Mouse (Mus musculus) C2C12 (cell line): ENCODE measurements around the gene Rab5c. TPM values are rescaled to one million over a fixed set of nuclear protein-coding genes. Genes with fewer than 3 reads are reported as not detected.

ENCODE experiments used
- H3K27me3 ChIP-seq: one replicate; pipeline ENCODE4 v1.6.1; 2011; ENCODE audit not compliant: control insufficient read depth, insufficient read depth, insufficient read length
- H3K36me3 ChIP-seq: one replicate; pipeline ENCODE4 v1.6.1; 2011; ENCODE audit not compliant: control insufficient read depth, insufficient read depth
- H3K4me3 ChIP-seq: one replicate; pipeline ENCODE4 v1.5.1; 2011; ENCODE audit warnings: mild to moderate bottlenecking, control low read depth; ENCODE audit not compliant: poor library complexity, insufficient read depth, severe bottlenecking
- H3K79me2 ChIP-seq: one replicate; pipeline ENCODE4 v1.6.1; 2011; ENCODE audit not compliant: control insufficient read depth, insufficient read depth
- H3K79me3 ChIP-seq: one replicate; pipeline ENCODE4 v1.6.1; 2011; ENCODE audit warnings: low read depth, control low read depth
- H3ac ChIP-seq: one replicate; pipeline ENCODE3; 2011; ENCODE audit warnings: low read depth; ENCODE audit not compliant: control insufficient read depth, insufficient read length
- CEBPB ChIP-seq: IDR thresholded peaks from one replicate; pipeline ENCODE4 v1.6.1; 2011; ENCODE audit warnings: low read depth, mild to moderate bottlenecking, control low read depth, moderate library complexity
- CTCF ChIP-seq: IDR thresholded peaks from one replicate; pipeline ENCODE4 v1.5.1; 2011; ENCODE audit not compliant: control insufficient read depth, insufficient read depth, insufficient read length
- FOSL1 ChIP-seq: IDR thresholded peaks from one replicate; pipeline ENCODE4 v1.8.0; 2011; ENCODE audit warnings: mild to moderate bottlenecking, low read length; ENCODE audit not compliant: poor library complexity, insufficient read depth, severe bottlenecking
- MAX ChIP-seq: IDR thresholded peaks from one replicate; pipeline ENCODE4 v1.6.1; 2011; ENCODE audit warnings: mild to moderate bottlenecking, control low read depth
- MYOD1 ChIP-seq: IDR thresholded peaks from one replicate; pipeline ENCODE4 v1.6.1; 2011; ENCODE audit warnings: low read depth; ENCODE audit not compliant: control insufficient read depth, insufficient read length
- MYOG ChIP-seq: IDR thresholded peaks from one replicate; pipeline ENCODE4 v1.6.1; 2011; ENCODE audit not compliant: control insufficient read depth, insufficient read length; ENCODE audit errors: extremely low read depth
- USF1 ChIP-seq: IDR thresholded peaks from one replicate; pipeline ENCODE4 v1.6.1; 2011; ENCODE audit warnings: low read depth, mild to moderate bottlenecking, control low read depth, moderate library complexity
- polyA plus RNA-seq: library from polyadenylated mRNA; unstranded; fragments of >200 nt; fragmentation: generic; extraction: Trizol; gene quantifications from one replicate; pipeline ENCODE4 v1.2.1, GENCODE M21; 2012; ENCODE audit warnings: missing spikeins

Rab5c gene
- polyA plus RNA-seq, 1 experiment = 136 TPM

DNA sequence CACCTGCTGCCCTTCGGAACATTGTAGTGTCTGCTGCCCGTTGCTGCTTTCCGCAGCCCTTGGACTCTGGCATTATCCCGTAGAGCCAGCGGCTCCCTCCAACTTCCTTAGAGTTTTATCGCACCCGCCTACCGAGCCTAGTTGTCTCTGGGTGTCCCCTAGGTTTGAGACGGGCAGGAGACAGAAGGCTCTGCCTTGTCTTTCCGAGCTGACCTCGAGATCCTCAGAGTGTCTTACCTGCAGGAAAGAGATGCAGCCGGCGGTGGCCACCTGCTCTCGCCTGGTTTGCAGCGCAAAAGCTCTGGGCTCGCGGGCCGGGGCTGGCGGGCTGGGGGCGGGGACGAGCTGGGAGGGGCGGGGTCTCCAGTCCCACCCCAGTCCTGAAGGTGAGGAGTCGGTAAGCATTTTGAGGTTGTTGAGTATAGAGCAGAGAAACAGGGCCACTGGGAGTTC is 45.8 kb downstream of the Rab5c start, which contains the start of gene Zfp385c:
Gene Zfp385c (minus strand): TSS at position 292 of the 453 bp plus-strand sequence.
- Histone ChIP-seq H3K27me3 (no peaks in the 10 kb centered on the region), H3K79me3 (no peaks in the 10 kb centered on the region), H3K4me3 (no peak within 1 kb of the TSS), H3ac (no peak within 1 kb of the TSS), H3K36me3 (no peaks in the 10 kb centered on the region), H3K79me2 (no peaks in the 10 kb centered on the region)
- TF ChIP-seq MYOD1 = no peak
- TF ChIP-seq USF1 = no peak
- no peak for TF ChIP-seq FOSL1
- TF ChIP-seq CEBPB = no peak
- no peak for TF ChIP-seq MAX

- no peaks in the 10 kb centered on the region for H3K79me3 ChIP-seq
- H3ac ChIP-seq = no peak overlapping the region
- TF ChIP-seq USF1 = no peak
- TF ChIP-seq CTCF = no peak
- no peak for TF ChIP-seq MAX
- no peak for TF ChIP-seq MYOD1
- TF ChIP-seq FOSL1 = no peak
- TF ChIP-seq CEBPB = no peak
These were observed 47.6 kb downstream of the Rab5c start for GRCm38 (mm10) chr11:100690389-100690788.

GRCm38 (mm10) chr11:100688443-100688842 is 49.6 kb downstream of the Rab5c start:
- no peak overlapping the region for H3ac ChIP-seq
- TF ChIP-seq CTCF = no peak
- TF ChIP-seq CEBPB = no peak
- no peak for TF ChIP-seq MYOG
- no peak for TF ChIP-seq USF1
- no peak for TF ChIP-seq MYOD1
- TF ChIP-seq FOSL1 = no peak
- no peak for TF ChIP-seq MAX
- peaks cover 7% of the 10 kb centered on the region for H3K27me3 ChIP-seq
- H3K4me3 ChIP-seq = no peak overlapping the region
- H3K79me3 ChIP-seq = no peaks in the 10 kb centered on the region
- no peaks in the 10 kb centered on the region for H3K36me3 ChIP-seq
- H3K79me2 ChIP-seq = no peaks in the 10 kb centered on the region

More at GRCm38 (mm10) chr11:100690389-100690788, 47.6 kb downstream of the Rab5c start:
- no peaks in the 10 kb centered on the region for H3K79me2 ChIP-seq
- no peak overlapping the region for H3K4me3 ChIP-seq
- no peaks in the 10 kb centered on the region for H3K36me3 ChIP-seq
- H3K27me3 ChIP-seq = no peaks in the 10 kb centered on the region

GRCm38 (mm10) chr11:100687265-100687664 is 50.8 kb downstream of the Rab5c start:
- TF ChIP-seq USF1 (no peak), CEBPB (no peak), MYOG (no peak), CTCF (no peak), MYOD1 (no peak), FOSL1 (no peak), MAX (no peak)
- Histone ChIP-seq H3K4me3 (no peak overlapping the region), H3K79me3 (no peaks in the 10 kb centered on the region), H3ac (no peak overlapping the region), H3K27me3 (peaks cover 14% of the 10 kb centered on the region), H3K79me2 (no peaks in the 10 kb centered on the region), H3K36me3 (no peaks in the 10 kb centered on the region)

DNA sequence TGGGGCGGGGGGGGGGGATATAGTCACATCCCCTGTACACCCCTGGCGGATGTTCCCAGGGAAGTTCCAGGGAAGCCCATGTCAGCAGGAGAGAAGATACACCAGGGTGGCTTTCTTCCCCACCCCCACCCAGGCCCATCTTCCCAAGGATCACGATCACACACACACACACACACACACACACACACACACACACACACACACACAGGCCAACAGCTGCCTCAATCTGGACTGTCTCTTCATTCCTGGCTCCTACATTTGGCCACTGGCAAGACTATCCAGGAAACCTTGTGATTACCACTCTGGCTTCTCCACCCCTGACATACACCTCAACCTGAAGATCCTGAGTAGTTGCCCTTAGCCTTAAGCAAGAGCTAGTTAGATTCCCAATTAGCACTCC is 52.6 kb downstream of the Rab5c start:
- Histone ChIP-seq H3K27me3 (peaks cover 24% of the 10 kb centered on the region), H3K36me3 (no peaks in the 10 kb centered on the region), H3K4me3 (no peak overlapping the region), H3K79me3 (no peaks in the 10 kb centered on the region), H3ac (no peak overlapping the region), H3K79me2 (no peaks in the 10 kb centered on the region)
- TF ChIP-seq MYOG (no peak), CTCF (no peak)

- no peak for TF ChIP-seq CTCF
- TF ChIP-seq FOSL1 = no peak
- no peak for TF ChIP-seq CEBPB
- TF ChIP-seq USF1 = no peak
- no peak for TF ChIP-seq MYOG
- TF ChIP-seq MYOD1 = no peak
- no peak for TF ChIP-seq MAX
- H3ac ChIP-seq = no peak overlapping the region
- no peaks in the 10 kb centered on the region for H3K79me3 ChIP-seq
- H3K27me3 ChIP-seq = peaks cover 29% of the 10 kb centered on the region
- no peak overlapping the region for H3K4me3 ChIP-seq
- no peaks in the 10 kb centered on the region for H3K36me3 ChIP-seq
- no peaks in the 10 kb centered on the region for H3K79me2 ChIP-seq
These were observed 53.9 kb downstream of the Rab5c start for GRCm38 (mm10) chr11:100684084-100684483.
